Mouse (Mus musculus): ENCODE data around the gene Tmco4.

- no peak for TF ChIP-seq CTCF (IDR thresholded peaks at IDR 0.05; ENCODE audit: low read depth)
- no peak for TF ChIP-seq EP300 (IDR thresholded peaks at IDR 0.05; ENCODE audit: low read depth)
These were observed 63.1 kb downstream of the Tmco4 start for GRCm38 (mm10) chr4:139035799-139036198.
